Mouse (Mus musculus) heart, postnatal 0 days (tissue): Measurements from ENCODE around the gene Slc31a2. TPM values are rescaled to one million over a fixed set of nuclear protein-coding genes. Genes with fewer than 3 reads are reported as not detected.

ENCODE experiments used
- ATAC-seq: fragments of 200-750 bp; cut with Nextera tagmentation; 2 replicates; pipeline ENCODE4 v1.8.0; 2017; ENCODE audit warnings: low read depth, moderate number of reproducible peaks, moderate library complexity; ENCODE audit not compliant: insufficient read depth
- DNase-seq: peaks from one replicate; pipeline ENCODE4 v3.0.0-alpha.2; 2016; ENCODE audit warnings: low spot score
- H3K27ac ChIP-seq: fragments of 300-500 bp; sonication (generic); 2 replicates; pipeline ENCODE4 v1.5.1; 2014; ENCODE audit warnings: low read depth, mild to moderate bottlenecking
- H3K27me3 ChIP-seq: fragments of 300-500 bp; sonication (generic); 2 replicates; pipeline ENCODE4 v1.6.1; 2014; ENCODE audit warnings: low read length, mixed read lengths; ENCODE audit not compliant: control insufficient read depth, insufficient read depth
- H3K36me3 ChIP-seq: fragments of 300-500 bp; sonication (generic); replicated peaks from 2 replicates; pipeline ENCODE4 v1.6.1; 2014; ENCODE audit warnings: low read length, mixed read lengths; ENCODE audit not compliant: control insufficient read depth, insufficient read depth
- H3K4me1 ChIP-seq: fragments of 300-500 bp; sonication (generic); 2 replicates; pipeline ENCODE4 v1.6.1; 2014; ENCODE audit warnings: antibody characterized with exemption; ENCODE audit not compliant: control insufficient read depth, insufficient read depth
- H3K4me2 ChIP-seq: fragments of 300-500 bp; sonication (generic); 2 replicates; pipeline ENCODE4 v1.6.1; 2014; ENCODE audit warnings: low read depth, mild to moderate bottlenecking, low read length, moderate library complexity
- H3K4me3 ChIP-seq: fragments of 300-500 bp; sonication (generic); 2 replicates; pipeline ENCODE4 v1.5.1; 2014; ENCODE audit warnings: low read depth, low read length
- H3K9ac ChIP-seq: fragments of 300-500 bp; sonication (generic); replicated peaks from 2 replicates; pipeline ENCODE4 v1.6.1; 2014; ENCODE audit warnings: low read depth, low read length, mixed read lengths
- H3K9me3 ChIP-seq: fragments of 300-500 bp; sonication (generic); replicated peaks from 2 replicates; pipeline ENCODE4 v1.6.1; 2016; ENCODE audit warnings: low read length; ENCODE audit not compliant: control insufficient read depth
- CTCF ChIP-seq: IDR thresholded peaks from 2 replicates; pipeline ENCODE4 v1.5.1; 2016; ENCODE audit warnings: antibody characterized with exemption, control low read depth, low read depth
- EP300 ChIP-seq: IDR thresholded peaks from 2 replicates; pipeline ENCODE4 v1.6.1; 2016; ENCODE audit warnings: antibody characterized with exemption, low read depth
- WGBS: fragments of 180-500 bp; shearing (Covaris S2); extraction: QIAGEN DNeasy Blood & Tissue Kit; methylation state at CpG from one replicate; pipeline ENCODE4 v1.1.7; 2014; 5-methylcytosine and 5-hydroxymethylcytosine counted together
- polyA plus RNA-seq: library from polyadenylated mRNA; unstranded; fragments of >200 nt; fragmentation: Nextera tagmentation; extraction: Ambion mirVana; gene quantifications from 2 replicates; pipeline ENCODE4 v1.2.1, GENCODE M21; 2015
- total RNA-seq: library from RNA; depleted of rRNA; stranded (reverse); fragments of >200 nt; gene quantifications from 2 replicates; pipeline ENCODE4 v1.2.3, GENCODE M21; 2014; ENCODE audit warnings: low replicate concordance

Gene Slc31a2
- total and polyA plus RNA-seq, 2 experiments from 2014 or later: 15.6 to 33.2 TPM

GRCm38 (mm10) chr4:62273916-62274315 lies 11.6 kb downstream of the Slc31a2 start:
- Histone ChIP-seq H3K9me3 (no peaks in the 10 kb centered on the region), H3K9ac (no peak overlapping the region), H3K36me3 (no peaks in the 10 kb centered on the region), H3K27ac (no peak overlapping the region), H3K27me3 (no peaks in the 10 kb centered on the region), H3K4me3 (no peak overlapping the region), H3K4me1 (no peaks in the 10 kb centered on the region), H3K4me2 (no peak overlapping the region)
- WGBS: 89% methylated on average over 10 of the region's 10 CpGs
- ATAC-seq (no peak), DNase-seq (no peak)
- no peak for TF ChIP-seq EP300
- no peak for TF ChIP-seq CTCF

GRCm38 (mm10) chr4:62274841-62275536 lies 12.6 kb downstream of the Slc31a2 start:
- DNase-seq (peak; percentile 18), ATAC-seq (peak; percentile 60)
- H3K9ac ChIP-seq: no peak overlapping the region
- no peaks in the 10 kb centered on the region for H3K9me3 ChIP-seq
- TF ChIP-seq EP300 (no peak), CTCF (no peak)
- WGBS: 19% methylated on average over 12 of the region's 12 CpGs
- H3K4me3 ChIP-seq: no peak overlapping the region
- no peaks in the 10 kb centered on the region for H3K4me1 ChIP-seq
- no peaks in the 10 kb centered on the region for H3K36me3 ChIP-seq
- no peaks in the 10 kb centered on the region for H3K27me3 ChIP-seq
- no peak overlapping the region for H3K27ac ChIP-seq
- H3K4me2 ChIP-seq: no peak overlapping the region

DNA sequence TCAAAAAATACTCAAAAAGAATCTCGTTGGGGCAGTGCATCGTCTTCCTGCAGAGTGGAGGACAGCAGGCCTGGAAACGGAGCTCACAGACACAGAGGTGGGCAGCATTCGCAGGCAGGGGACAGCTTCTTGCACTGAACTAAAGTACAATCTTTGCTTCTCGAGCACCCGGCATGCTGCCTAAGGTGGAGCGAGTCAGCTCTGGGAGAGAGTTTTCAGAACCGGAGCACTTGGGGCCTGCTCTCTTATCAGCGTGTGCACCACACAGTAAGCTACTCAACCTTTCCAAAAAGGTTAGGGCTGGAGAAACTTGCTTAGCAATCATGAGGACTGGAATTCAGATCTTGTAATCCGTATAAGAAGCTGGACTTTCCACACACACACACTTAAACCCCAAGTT lies 14.3 kb downstream of the Slc31a2 start:
- WGBS: 51% methylated on average over 10 of the region's 10 CpGs
- TF ChIP-seq EP300: no peak
- TF ChIP-seq CTCF: no peak
- no peaks in the 10 kb centered on the region for H3K4me1 ChIP-seq
- no peak overlapping the region for H3K9ac ChIP-seq
- DNase-seq (no peak), ATAC-seq (no peak)
- H3K27me3 ChIP-seq: no peaks in the 10 kb centered on the region
- no peak overlapping the region for H3K4me3 ChIP-seq
- H3K9me3 ChIP-seq: no peaks in the 10 kb centered on the region
- H3K36me3 ChIP-seq: no peaks in the 10 kb centered on the region
- H3K4me2 ChIP-seq: no peak overlapping the region
- no peak overlapping the region for H3K27ac ChIP-seq

- no peaks in the 10 kb centered on the region for H3K27me3 ChIP-seq
- H3K36me3 ChIP-seq: no peaks in the 10 kb centered on the region
- no peaks in the 10 kb centered on the region for H3K9me3 ChIP-seq
- no peak overlapping the region for H3K4me3 ChIP-seq
- no peak overlapping the region for H3K9ac ChIP-seq
- ATAC-seq: no peak
- no peak overlapping the region for H3K27ac ChIP-seq
- WGBS: 71% methylated on average over 3 of the region's 3 CpGs
- TF ChIP-seq CTCF: no peak
- no peak for TF ChIP-seq EP300
- no peaks in the 10 kb centered on the region for H3K4me1 ChIP-seq
- no peak overlapping the region for H3K4me2 ChIP-seq
- no peak for DNase-seq
Observed at GRCm38 (mm10) chr4:62277222-62277621, 14.9 kb downstream of the Slc31a2 start.

GRCm38 (mm10) chr4:62278081-62278480 lies 15.7 kb downstream of the Slc31a2 start:
- no peaks in the 10 kb centered on the region for H3K36me3 ChIP-seq
- no peaks in the 10 kb centered on the region for H3K4me1 ChIP-seq
- no peak overlapping the region for H3K4me2 ChIP-seq
- no peaks in the 10 kb centered on the region for H3K9me3 ChIP-seq
- no peak overlapping the region for H3K9ac ChIP-seq
- ATAC-seq (no peak), DNase-seq (no peak)
- no peak overlapping the region for H3K4me3 ChIP-seq
- no peaks in the 10 kb centered on the region for H3K27me3 ChIP-seq
- WGBS: 80% methylated on average over 4 of the region's 4 CpGs
- no peak for TF ChIP-seq CTCF
- no peak for TF ChIP-seq EP300
- H3K27ac ChIP-seq: no peak overlapping the region

GRCm38 (mm10) chr4:62281319-62281718 lies 19.0 kb downstream of the Slc31a2 start:
- Histone ChIP-seq H3K27me3 (no peaks in the 10 kb centered on the region), H3K27ac (no peak overlapping the region), H3K4me3 (no peak overlapping the region), H3K4me2 (no peak overlapping the region), H3K9me3 (no peaks in the 10 kb centered on the region), H3K36me3 (no peaks in the 10 kb centered on the region), H3K4me1 (no peaks in the 10 kb centered on the region), H3K9ac (no peak overlapping the region)
- 32% methylated on average over 5 of the region's 5 CpGs for WGBS
- ATAC-seq (no peak), DNase-seq (no peak)
- no peak for TF ChIP-seq EP300
- TF ChIP-seq CTCF: no peak
